Mouse (Mus musculus): ENCODE results near the gene Plcxd3.

Plcxd3 gene

DNA sequence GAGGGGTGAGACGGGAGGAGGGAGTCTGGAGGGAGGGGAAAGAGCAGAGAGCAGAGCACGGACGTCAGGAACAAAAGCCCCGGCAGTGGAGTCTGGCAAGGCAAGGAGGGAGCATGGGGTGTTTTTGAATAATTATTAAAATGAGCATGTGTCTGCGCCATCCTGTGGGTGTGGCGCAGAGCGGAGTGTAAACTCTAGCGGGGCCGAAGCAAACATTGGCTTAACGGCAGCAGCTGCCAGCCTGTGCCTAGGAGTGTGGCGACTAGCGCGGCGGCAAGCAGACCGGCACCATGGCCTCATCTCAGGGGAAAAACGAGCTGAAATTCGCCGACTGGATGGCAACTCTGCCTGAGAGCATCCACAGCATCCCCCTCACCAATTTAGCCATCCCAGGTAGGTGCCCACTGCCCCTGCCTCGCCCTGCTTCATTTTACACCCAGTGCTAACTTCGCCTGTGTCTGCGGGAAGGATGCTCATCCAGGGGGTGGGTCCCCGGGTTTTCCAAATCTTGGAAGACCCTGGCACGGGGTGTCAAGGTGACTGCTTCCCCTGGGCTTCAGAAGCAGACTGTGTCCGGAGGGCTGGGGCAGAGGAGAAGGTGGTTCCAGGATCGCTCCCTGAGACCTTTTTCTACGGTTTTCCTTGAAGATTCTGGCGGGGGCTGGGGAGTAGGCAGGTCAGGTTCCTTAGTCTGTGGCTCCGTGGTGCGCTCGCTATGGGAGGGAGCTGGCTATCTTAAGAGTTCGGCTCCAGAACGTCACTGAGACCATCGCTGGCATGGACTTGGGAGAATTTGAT, at the start of gene Plcxd3:
Gene Plcxd3, plus strand, starts transcription at position 69 of the 798 bp plus-strand sequence.
- DNase-seq (ENCODE audit: low spot score): no peak

DNA sequence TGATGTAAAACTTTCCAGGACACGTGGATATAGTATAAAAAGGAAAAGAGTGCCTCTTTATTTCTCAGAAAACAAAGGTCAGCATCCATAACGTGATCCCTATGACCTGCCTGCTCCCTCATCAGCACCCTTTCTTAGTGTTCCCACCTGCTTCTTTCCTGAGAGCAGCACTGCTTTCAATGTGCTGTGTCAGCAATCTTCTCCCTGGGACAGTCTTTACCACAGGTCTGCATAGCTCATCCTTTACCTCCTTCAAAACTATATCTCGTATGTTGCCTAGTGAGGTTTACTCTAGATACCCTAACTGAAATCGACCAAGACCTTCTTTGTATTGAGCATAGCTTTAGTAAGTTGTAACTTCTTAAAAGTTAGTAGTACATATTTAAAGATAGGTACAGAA, 43.4 kb upstream of the Plcxd3 start:
- DNase-seq (ENCODE audit: low spot score): no peak

DNA sequence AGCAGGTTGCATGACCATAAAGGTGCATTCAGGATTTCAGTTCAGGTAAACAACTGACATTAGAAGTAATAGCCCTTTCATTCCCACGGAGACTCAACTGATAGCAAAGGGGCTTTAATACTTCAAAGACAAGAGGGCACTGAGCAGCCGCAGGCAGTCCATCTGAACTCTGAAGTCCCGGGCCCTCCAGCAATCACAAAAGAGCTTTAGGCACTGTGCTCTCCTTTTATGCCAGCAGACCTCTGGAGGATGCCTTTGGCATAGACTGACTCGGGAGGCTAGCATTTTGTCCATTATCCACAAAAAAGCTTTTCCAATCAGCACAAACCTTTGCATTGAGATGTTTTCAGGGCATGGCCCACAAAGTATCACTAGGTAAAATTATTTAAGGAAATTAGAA, 33.7 kb upstream of the Plcxd3 start:
- no peak for DNase-seq (ENCODE audit: low spot score)

DNA sequence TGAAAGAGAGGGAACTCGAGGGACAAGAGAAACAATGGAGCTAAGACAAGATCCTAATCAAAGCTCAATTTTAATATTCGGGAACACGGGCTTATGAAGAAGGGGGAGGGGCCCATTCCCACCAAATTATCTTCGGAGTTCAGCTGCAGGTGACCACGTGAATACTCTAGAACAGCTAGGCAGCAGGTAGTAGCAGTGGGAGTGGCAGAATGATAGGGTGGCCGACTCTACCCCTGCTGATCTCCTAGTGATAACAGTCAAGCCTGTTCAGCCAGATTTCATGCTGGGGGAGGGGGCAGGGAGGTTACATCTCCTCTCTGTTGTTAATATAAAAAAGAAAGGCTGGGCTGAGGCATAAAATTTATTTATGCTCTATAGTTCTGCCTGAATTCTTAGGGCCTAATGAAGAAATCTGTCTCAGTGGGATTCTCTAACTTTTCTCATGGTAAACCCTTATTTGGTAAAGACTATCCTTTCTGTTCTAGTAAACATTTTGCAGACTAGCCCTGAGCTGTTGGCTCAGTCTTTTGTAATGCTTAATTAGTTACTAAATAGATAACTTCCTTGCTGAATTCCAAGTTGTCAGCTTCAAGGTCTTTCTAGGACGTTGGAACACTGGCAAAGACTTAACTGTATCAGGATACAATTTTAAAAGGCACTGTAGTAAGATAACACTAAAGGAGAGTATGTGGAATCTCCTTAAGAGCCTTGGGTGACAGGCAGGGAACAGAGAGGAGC, 26.3 kb upstream of the Plcxd3 start:
- no peak for DNase-seq (ENCODE audit: low spot score)

DNA sequence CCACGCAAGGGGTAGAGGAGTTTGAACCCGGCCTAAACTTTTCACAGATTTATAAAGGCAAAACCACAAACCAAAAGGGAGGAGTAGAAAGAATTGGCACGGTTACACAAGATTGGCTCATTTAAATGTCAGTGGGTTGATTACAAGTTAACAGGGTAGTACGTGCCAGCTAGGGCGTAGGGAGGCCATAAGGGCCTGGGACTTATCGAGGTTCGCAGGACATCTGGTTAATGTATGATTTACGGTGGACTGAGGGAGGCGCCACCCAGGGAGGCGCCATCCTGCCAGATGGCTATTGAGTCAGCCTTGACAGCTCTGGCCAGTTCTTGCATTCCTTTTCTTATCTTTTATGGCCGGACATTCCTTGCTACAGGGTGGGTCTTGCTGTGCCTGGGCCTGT, 18.9 kb upstream of the Plcxd3 start:
- no peak for DNase-seq (ENCODE audit: low spot score)

DNA sequence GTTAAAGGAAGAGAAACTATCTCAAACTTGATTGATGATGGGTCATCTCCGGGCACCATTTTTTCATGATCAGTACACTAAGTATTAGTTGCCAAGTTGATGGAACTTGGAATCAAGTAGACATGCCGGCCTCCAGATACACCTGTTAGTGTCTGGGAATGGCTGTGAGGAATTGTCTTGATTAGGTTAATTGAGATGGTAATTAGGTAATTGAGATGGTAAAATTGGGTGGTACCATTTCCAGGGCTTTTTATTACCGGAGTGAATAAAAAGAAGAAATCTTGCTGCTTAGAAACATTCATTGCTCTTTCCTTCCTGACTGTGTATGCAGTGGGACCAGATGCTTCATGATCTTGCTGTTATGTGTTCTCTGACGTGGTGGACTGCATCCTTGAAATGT, 17.6 kb upstream of the Plcxd3 start:
- no peak for DNase-seq (ENCODE audit: low spot score)

DNA sequence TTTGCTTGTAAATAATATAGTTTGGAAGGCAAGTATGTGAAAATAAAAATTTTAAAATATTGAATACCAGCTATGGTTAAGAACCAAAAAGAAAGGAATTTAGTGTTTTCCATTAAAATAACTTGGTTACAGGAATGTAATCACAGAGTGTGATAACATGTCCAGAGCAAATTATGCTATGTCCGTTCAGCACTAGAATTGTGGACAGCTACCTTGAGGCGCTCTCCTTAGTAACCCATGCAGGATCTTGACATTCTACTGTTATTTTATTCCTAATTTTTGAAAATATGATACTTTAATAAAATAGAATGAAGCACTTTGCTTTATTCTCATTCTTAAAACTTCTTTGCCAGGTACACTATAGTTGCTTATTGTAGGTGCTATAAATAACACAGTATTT, 7.5 kb upstream of the Plcxd3 start:
- no peak for DNase-seq (ENCODE audit: low spot score)

DNA sequence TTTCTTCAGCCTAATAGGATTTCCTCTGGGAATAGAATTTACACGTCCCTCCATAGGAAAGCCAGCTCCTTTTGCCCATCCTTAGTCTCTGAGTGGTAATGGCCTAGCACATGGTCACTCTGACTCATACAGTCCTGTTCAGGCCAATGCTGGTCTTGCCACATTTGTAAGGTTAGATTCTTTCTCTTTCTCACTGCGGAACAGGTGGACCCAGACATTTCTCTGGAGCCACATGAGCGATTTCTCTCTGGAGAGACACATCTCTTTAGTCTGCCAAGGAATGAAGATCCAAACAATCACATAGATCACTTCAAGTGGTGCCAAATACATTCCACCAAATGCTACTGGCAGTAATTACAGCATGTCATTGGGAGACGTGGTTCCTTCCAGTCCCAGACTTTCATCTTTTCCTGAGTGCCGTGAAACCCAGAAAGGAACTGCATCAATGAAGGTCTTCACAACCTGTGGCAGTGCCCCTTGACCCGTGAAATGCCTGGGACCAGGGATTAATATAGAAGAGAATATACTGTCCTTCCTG, 769 bp upstream of the Plcxd3 start:
- DNase-seq (ENCODE audit: low spot score): no peak

DNA sequence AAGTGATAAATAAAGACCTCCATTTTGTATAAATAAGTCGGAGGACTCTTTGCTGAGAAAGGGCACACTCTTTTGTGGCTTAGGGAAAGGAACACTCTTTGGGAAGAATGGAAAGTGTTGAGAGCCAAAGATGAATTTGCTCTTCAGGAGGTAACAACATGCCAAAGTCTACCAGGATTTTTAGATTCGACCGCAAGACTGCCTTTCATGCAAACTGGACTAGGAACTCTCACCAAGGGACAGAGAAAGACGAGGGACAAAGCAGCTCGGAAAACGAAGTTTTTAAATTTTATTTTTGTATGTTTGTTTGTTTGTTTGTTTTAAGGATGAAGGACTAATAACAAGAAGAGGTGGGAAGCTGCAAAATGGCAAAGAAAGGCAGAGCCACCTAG, 264 bp upstream of the Plcxd3 start:
- DNase-seq (ENCODE audit: low spot score): no peak

DNA sequence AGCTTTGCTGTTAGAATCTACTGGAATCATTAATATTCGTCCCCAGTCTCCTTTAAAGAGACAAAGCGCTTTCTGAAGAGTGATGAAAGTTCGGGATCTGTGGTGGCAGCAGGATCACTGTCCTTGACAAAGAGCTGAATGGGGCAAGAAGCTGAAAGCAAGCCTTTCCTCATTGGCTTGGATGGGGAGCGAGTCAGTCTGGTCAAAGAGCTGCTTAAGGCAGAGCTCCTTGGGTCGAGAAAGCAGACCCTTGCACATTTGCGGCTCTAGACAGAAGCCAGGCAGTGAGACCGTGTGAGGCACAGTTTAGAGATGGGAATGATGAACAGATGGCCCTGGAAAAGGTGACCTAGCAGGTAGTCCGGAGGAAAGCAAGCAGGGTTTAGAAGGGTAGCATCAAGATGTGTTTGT, 935 bp downstream of the Plcxd3 start:
- DNase-seq (ENCODE audit: low spot score): no peak

DNA sequence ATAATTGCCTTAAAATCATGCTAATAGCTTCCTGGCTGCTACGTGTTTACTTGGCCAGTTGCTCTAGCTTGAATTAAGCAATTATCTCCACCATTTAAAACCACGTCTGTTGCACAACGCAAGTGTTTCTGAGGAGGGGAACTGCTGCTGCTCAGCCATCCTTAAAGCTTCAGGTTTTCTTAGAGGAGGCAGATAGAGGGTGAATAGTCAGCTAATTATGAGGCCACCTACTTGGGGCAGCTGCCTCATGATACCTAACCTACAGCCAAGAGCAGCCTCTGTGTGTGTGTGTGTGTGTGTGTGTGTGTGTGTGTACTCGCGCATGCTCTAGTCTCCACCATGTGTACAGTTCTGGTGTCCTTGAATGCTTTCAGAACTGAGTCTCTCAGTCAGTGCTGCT, 3.5 kb downstream of the Plcxd3 start:
- no peak for DNase-seq (ENCODE audit: low spot score)

DNA sequence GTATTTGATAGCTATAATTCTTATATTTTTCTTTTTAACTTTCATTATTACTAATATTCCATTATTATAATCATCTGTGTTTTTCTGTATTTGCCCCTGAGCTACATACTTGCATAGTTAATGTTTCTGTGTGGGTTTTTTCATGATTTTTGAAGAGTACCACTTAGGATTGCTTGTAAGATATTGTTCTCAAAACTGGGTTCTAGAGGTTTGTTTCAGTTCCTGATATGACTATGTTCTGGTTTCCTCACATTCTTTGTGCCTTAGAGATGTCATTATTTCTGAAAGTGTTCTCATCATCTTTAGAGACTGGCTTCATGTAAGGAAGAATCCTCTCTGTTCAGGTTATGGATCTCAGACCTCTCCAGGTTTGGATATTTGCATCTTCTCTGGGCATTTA, 12.5 kb downstream of the Plcxd3 start:
- no peak for DNase-seq (ENCODE audit: low spot score)

DNA sequence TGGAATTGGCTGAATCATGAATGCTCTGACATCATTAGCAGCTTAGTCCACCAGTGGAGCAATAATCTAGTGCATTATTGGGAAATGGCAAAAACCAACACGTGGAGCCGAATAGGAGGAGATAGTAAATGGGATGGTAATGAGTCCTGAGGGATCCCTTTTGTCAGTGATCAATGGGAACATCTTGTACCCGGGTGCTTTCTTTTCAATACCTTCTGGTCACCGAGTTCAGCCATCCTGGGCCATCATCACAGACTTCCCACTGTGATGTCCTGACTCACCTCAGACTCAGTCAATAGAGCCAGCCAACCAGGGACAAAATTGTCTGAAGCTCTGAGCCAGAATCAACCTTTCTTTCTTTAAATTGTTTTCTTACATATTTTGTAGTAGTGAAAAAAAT, 24.8 kb downstream of the Plcxd3 start:
- no peak for DNase-seq (ENCODE audit: low spot score)

DNA sequence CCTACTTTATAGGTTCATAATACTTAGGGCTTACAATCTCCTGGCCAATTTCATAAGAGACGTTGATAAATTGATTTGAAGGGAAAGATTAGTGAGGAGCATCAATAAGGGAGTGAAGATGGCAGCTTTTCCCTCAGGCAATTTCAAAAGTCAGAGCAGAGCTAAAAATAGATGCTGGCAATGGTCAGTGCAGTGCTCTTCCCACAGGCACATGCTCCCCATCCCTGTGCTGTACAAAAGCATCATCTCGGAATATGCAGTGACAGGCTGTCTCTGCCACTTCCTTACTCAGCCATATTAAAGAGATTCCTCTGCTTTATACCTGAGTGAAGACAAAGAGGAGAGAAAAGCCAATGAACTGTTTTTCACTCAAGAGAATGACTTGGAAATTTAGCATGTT, 36.0 kb downstream of the Plcxd3 start:
- no peak for DNase-seq (ENCODE audit: low spot score)

DNA sequence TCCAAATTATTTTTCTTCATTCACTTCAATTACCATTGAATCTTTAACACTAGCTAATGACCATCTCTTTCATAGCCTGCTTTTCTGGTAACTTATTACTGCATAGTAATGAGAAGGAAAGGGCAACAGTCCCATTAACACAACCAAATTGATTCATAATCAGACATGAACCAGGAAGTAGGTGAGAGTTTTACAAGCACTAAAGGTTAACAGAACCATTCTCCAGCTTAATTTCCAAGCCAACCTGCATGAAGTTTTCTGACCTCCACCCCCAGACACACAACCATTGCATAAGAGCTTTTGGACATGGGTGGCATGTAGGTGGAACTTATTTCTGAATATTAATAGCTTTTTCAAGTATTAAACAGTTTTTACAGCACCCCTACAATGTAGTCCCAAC, 64.8 kb downstream of the Plcxd3 start:
- DNase-seq (ENCODE audit: low spot score): no peak

DNA sequence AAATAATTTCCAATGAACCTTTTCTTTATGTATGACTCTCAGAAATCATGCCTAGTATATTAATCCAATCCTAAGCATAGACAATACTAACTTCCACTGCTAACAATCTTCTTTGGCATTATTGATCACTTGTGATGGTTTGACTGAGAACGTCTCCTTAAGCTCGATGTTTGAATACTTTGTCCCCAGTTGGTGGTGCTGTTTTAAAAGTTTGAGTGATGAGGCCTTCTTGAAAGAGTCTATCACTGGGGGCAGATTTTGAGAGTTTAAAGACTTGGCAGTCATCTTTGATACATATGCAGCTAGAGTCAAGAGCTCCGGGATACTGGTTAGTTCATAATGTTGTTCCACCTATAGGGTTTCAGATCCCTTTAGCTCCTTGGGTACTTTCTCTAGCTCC, 120.9 kb downstream of the Plcxd3 start:
- no peak for DNase-seq (ENCODE audit: low spot score)

DNA sequence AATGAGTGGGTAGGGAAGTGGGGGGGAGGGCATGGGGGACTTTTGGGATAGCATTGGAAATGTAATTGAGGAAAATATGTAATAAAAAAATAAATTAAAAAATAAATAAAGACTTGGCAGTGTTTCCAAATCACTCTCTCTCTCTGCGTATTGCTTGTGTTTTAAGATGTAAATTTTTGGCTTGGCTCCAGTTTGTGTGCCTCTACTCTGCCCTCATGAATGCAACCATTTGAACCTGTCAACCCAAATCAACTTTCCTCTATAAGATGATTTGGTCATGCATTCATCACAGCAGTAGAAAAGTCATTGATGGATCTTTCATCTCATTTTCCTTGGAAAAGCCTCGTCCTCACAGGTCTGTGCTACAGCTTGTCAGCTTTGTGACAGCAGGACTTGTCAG, 121.7 kb downstream of the Plcxd3 start:
- no peak for DNase-seq (ENCODE audit: low spot score)

DNA sequence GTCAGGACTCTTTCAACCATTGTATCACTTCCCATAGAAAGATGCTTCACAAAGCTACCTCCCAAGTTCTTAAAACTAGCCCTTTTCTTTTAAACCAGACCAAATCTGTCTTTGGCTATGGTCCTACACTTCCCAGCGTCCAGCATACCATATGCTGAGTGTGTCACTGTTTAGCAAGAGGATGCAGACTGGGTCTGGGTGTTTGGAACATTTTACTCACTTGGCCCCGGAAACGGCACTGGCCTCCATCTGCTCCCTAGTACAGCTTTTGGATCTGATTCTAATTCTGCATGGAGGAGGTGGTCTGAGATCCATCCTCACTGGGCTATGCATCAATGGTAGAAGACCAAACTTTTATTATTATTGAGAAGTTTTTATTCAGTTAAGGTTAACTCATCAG, 122.7 kb downstream of the Plcxd3 start:
- DNase-seq (ENCODE audit: low spot score): no peak

DNA sequence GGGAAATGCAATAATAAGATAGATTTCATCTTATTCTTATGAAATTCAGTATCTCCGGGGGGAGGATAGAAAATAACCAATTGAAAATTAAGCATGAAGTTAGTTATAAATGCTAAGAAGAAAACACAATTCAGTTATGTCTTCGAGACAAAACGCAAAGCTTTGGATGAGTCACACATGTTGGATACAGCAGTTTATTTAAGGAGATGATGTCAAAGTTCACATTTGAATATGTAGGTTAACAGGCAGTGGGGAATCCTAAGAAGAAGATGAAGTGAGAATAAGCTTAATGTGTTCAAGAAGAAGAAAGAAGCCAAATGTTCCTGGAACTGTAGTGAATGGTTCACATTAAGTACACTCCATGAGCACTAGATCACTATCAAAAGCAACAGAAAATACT, 128.1 kb downstream of the Plcxd3 start:
- no peak for DNase-seq (ENCODE audit: low spot score)

DNA sequence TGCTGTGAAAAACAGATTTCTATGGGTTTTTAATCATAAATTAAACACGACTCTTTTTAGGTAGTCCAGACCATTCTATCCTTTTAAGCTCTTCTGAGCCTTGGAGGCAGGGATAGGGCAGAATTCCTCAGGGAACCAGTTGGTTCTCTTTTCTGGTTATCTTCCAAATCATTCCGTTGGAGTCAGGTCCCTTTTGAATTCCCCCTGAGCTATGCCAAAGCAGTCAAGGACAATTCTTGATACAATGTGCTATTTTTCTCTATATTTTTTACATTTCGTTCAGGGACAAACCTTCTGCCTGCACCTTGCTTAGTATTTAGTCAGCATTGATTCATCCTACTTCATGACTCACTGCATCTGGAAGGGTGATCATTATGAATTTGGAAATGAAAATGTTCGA, 128.5 kb downstream of the Plcxd3 start:
- no peak for DNase-seq (ENCODE audit: low spot score)

DNA sequence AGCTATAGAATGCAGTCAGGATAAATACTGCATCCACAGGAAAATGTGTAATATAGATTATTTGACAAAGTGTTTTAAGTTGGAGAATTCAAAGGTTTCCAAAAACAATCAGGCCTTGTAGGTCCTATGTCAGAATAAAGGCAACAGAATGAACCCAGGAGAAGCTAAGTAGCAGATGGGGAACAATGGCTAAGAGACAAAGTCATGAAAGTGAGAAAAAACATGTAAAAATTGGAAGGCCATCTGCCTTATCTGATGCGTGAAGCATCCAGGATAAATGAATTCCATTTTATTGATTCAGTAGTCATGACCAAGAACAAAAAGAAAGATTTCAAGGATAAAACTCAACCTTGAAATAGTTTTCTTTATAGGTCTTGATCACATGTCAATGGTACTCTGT, 139.4 kb downstream of the Plcxd3 start:
- DNase-seq (ENCODE audit: low spot score): no peak

DNA sequence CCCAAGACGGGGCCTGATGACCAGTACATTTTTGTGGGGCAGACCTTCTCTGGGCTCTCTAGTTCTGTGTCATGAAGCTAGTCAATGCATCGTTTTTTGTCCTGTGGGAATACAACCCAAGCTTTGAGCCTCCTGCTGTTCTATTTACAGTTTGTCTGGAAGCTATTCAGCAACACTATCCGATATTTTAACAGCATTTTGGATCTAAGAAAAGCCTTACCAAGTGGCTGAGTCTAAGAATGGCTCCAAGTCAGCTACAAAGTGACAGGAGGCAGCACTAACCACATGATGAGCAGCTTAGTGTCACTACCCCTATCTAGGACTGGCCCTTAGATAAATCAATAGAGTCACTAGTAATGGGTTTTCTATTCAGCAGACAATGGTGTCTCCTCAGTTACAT, 149.3 kb downstream of the Plcxd3 start:
- no peak for DNase-seq (ENCODE audit: low spot score)

DNA sequence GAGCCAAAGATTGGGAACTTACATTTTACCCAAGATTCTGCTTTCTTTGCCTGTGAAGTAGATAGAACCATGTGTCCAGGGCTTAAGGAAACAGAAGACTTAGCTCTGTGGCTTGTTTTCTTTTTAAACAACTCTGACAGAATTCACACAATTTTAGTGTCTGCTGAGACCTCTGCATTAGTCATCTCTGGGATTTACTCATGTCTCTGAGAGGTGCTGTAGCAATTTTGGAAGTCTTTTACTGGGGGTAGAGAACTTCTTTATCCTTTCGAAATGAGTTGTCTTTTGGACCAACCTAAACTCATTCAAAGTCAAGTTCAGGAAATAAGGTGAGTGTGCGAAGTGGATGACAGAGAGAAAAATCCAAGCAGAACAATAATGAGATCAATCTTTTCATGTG, 158.4 kb downstream of the Plcxd3 start:
- no peak for DNase-seq (ENCODE audit: low spot score)

DNA sequence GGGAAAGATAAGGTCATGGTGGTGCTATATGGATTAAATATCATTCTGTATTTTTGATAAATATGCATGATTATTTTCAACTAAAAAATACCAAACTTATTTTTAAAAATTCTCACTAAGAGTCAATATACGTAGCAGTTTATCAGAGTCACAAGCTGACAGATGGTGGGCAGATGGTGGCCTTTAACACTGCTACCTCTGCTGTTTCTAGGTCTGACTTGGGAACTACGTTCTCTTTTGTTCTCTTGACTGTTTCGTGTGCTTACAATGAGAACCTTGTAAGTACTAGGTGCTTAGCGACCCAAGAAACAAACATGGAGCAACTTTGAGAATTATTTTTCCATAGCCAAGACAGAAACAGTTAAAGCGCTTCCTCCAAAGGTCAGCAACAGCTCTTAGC, 183.8 kb downstream of the Plcxd3 start:
- DNase-seq (ENCODE audit: low spot score): no peak

All from c-Kit-positive CD71-positive TER-119-positive erythroid progenitor cells, embryonic 14.5 days (primary cell).